Mouse (Mus musculus) MEL-GATA-1-ER (cell line): Measurements from ENCODE around the gene Tnfrsf25.

ENCODE experiments used
- DNase-seq: peaks from one replicate; pipeline ENCODE4 v3.0.0-alpha.2; 2012; ENCODE audit warnings: low read depth; ENCODE audit errors: extremely low read depth

Gene Tnfrsf25

GRCm38 (mm10) chr4:152115921-152116612 lies at the start of gene Tnfrsf25:
Gene Tnfrsf25 (plus strand): TSS chr4:152115934.
- DNase-seq = no peak

GRCm38 (mm10) chr4:152067280-152067679 lies 48.5 kb upstream of the Tnfrsf25 start:
- no peak for DNase-seq

- DNase-seq = no peak
These were observed 47.5 kb upstream of the Tnfrsf25 start for GRCm38 (mm10) chr4:152068166-152068724.

GRCm38 (mm10) chr4:152069245-152069644 lies 46.5 kb upstream of the Tnfrsf25 start:
- DNase-seq = no peak

GRCm38 (mm10) chr4:152070494-152071396 lies 45.0 kb upstream of the Tnfrsf25 start:
- DNase-seq = no peak

- DNase-seq = no peak
These were observed 43.6 kb upstream of the Tnfrsf25 start, which contains the start of gene Plekhg5 for GRCm38 (mm10) chr4:152072121-152072601. Gene Plekhg5 (plus strand): TSS chr4:152072498.

GRCm38 (mm10) chr4:152072655-152073054 lies 43.1 kb upstream of the Tnfrsf25 start:
- DNase-seq = no peak

- no peak for DNase-seq
These were observed 42.0 kb upstream of the Tnfrsf25 start for GRCm38 (mm10) chr4:152073715-152074114.

GRCm38 (mm10) chr4:152074548-152074947 lies 41.2 kb upstream of the Tnfrsf25 start:
- DNase-seq = no peak

- DNase-seq = no peak
These were observed 38.5 kb upstream of the Tnfrsf25 start for GRCm38 (mm10) chr4:152077191-152077590.

- DNase-seq = no peak
These were observed 37.6 kb upstream of the Tnfrsf25 start for GRCm38 (mm10) chr4:152078105-152078530.

GRCm38 (mm10) chr4:152079261-152079660 lies 36.5 kb upstream of the Tnfrsf25 start:
- DNase-seq = no peak

GRCm38 (mm10) chr4:152079931-152080330 lies 35.8 kb upstream of the Tnfrsf25 start:
- DNase-seq = no peak

GRCm38 (mm10) chr4:152083611-152084220 lies 32.0 kb upstream of the Tnfrsf25 start:
- no peak for DNase-seq

- DNase-seq = no peak
These were observed 31.1 kb upstream of the Tnfrsf25 start for GRCm38 (mm10) chr4:152084616-152085015.

- DNase-seq = no peak
These were observed 29.1 kb upstream of the Tnfrsf25 start for GRCm38 (mm10) chr4:152086505-152087210.

- DNase-seq = peak; percentile 62
These were observed 28.3 kb upstream of the Tnfrsf25 start for GRCm38 (mm10) chr4:152087211-152088081.

GRCm38 (mm10) chr4:152088133-152088532 lies 27.6 kb upstream of the Tnfrsf25 start:
- DNase-seq = no peak

- no peak for DNase-seq
These were observed 27.1 kb upstream of the Tnfrsf25 start for GRCm38 (mm10) chr4:152088556-152089120.
